Mouse (Mus musculus) bone marrow, adult 2 months (tissue): ENCODE data around the gene Pstpip1.

Experiments used
- CTCF ChIP-seq: fragments of 200-500 bp; IDR thresholded peaks from 2 replicates; pipeline ENCODE4 v1.5.1; 2011; ENCODE audit warnings: low read length, control low read depth; ENCODE audit not compliant: control insufficient read depth, insufficient read depth
- POLR2A ChIP-seq: fragments of 200-500 bp; IDR thresholded peaks from 2 replicates; pipeline ENCODE4 v1.6.1; 2011; ENCODE audit warnings: low read depth, mild to moderate bottlenecking, control low read depth, low read length, borderline replicate concordance; ENCODE audit not compliant: control insufficient read depth

DNA sequence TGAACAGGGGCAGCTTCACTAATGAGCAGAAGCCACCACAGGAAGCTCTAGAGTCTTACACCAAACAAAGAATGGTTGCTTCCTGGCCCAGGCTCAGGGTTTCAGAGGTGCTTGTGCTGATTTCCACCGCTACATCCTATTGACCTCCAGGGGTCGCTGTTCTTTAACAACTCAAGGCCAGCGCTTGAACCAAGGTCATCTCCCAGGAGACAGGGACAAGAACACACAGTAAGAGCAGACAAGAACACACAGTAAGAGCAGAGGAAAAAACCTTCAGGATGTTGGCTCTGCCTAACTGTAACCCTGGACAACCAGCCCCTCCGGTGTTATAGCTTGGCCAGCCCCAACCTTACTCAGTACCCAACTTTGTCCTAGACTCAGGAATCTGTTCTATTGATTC, 14.5 kb upstream of the Pstpip1 start:
- TF ChIP-seq POLR2A: no peak
- TF ChIP-seq CTCF: peak; percentile 83
